Mouse (Mus musculus) heart, embryonic 16.5 days (tissue): Measurements from ENCODE around the gene Rpn2. TPM values are rescaled to one million over a fixed set of nuclear protein-coding genes. Genes with fewer than 3 reads are reported as not detected.

Source experiments
- ATAC-seq: fragments of 200-750 bp; cut with Nextera tagmentation; replicated peaks from 2 replicates; pipeline ENCODE4 v1.8.0; 2017; ENCODE audit warnings: moderate number of reproducible peaks; ENCODE audit not compliant: insufficient read depth, low FRiP score; ENCODE audit errors: extremely low read depth
- H3K27ac ChIP-seq: fragments of 300-500 bp; sonication (generic); 2 replicates; pipeline ENCODE4 v1.5.1; 2014; ENCODE audit warnings: mild to moderate bottlenecking, low read length, control low read depth, moderate library complexity
- H3K27me3 ChIP-seq: fragments of 300-500 bp; sonication (generic); 2 replicates; pipeline ENCODE4 v1.6.1; 2014; ENCODE audit warnings: low read length, mixed read lengths; ENCODE audit not compliant: control insufficient read depth, insufficient read depth
- H3K36me3 ChIP-seq: fragments of 300-500 bp; sonication (generic); 2 replicates; pipeline ENCODE4 v1.6.1; 2014; ENCODE audit not compliant: control insufficient read depth, insufficient read depth
- H3K4me1 ChIP-seq: fragments of 300-500 bp; sonication (generic); 2 replicates; pipeline ENCODE4 v1.6.1; 2014; ENCODE audit warnings: low read length, mixed read lengths; ENCODE audit not compliant: control insufficient read depth, insufficient read depth
- H3K4me2 ChIP-seq: fragments of 300-500 bp; sonication (generic); 2 replicates; pipeline ENCODE4 v1.6.1; 2014; ENCODE audit warnings: low read depth, mild to moderate bottlenecking, control low read depth, low read length
- H3K4me3 ChIP-seq: fragments of 300-500 bp; sonication (generic); 2 replicates; pipeline ENCODE4 v1.5.1; 2014; ENCODE audit warnings: mild to moderate bottlenecking, control low read depth, low read length
- H3K9ac ChIP-seq: fragments of 300-500 bp; sonication (generic); 2 replicates; pipeline ENCODE4 v1.6.1; 2014; ENCODE audit warnings: low read length, control low read depth
- H3K9me3 ChIP-seq: fragments of 300-500 bp; sonication (generic); replicated peaks from 2 replicates; pipeline ENCODE4 v1.6.1; 2016; ENCODE audit warnings: low read length; ENCODE audit not compliant: control insufficient read depth
- WGBS: fragments of 180-500 bp; shearing (Covaris S2); extraction: QIAGEN DNeasy Blood & Tissue Kit; methylation state at CpG from one replicate; pipeline ENCODE4 v1.1.7; 2014; 5-methylcytosine and 5-hydroxymethylcytosine counted together
- polyA plus RNA-seq: library from polyadenylated mRNA; unstranded; fragments of >200 nt; fragmentation: Nextera tagmentation; extraction: Ambion mirVana; gene quantifications from 2 replicates; pipeline ENCODE4 v1.2.1, GENCODE M21; 2015

The Rpn2 gene
- polyA plus RNA-seq, 1 experiment from 2014 or later = 159 TPM

DNA sequence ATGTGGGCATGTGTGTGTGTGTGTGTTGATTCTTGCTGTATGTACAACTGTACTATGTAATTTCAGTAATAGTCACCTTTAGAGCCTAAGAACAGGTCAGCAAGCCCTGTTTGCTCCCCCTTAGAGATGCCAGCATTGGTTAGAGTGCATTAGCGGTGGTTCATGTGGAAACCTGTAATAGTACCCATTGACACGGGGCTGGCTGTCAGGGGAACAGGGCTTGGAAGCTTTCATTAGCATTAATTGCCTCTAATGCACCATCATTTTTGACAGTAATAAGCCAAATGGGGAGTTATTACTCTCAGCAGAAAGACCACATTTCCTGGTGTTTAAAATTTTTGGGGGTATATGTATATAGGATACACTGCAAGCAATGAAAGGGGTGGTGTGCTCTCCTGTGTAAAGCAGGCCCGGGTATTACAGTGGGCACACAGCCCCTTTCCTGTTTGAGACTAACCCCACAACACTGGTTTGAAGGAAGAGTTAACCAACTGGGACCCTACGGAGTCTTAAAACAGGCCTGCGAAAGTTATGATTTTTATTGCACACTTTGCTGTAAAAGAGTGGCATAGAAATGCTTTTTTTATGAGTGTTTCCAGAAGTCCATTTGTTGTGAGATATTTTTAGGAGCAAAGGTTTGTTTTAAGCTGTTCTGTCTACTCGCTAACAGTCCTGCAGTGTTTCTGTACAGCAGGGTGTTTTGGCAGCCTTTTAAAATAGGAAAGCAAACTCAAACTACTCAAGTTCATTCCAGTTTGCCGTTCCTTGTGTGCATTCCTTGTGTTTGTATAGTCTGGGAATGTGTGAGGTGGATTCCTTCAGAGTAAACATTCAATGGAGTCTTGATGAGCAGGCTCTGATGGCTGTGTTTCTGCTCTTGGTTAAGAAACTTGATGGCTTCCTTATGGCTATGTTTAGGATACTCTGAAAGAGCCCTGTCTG is 27.5 kb downstream of the Rpn2 start:
- Histone ChIP-seq H3K9ac (no peak overlapping the region), H3K27me3 (no peaks in the 10 kb centered on the region), H3K36me3 (peaks cover 27% of the 10 kb centered on the region), H3K4me1 (no peaks in the 10 kb centered on the region; the same call in 1 of the 2 replicates), H3K27ac (0 out of 2 replicates have a peak overlapping the region, but pooled peaks have one; percentile 8), H3K4me3 (no peak overlapping the region), H3K4me2 (no peak overlapping the region), H3K9me3 (no peaks in the 10 kb centered on the region)
- ATAC-seq = no peak
- WGBS = 76% methylated on average over 7 of the region's 7 CpGs

DNA sequence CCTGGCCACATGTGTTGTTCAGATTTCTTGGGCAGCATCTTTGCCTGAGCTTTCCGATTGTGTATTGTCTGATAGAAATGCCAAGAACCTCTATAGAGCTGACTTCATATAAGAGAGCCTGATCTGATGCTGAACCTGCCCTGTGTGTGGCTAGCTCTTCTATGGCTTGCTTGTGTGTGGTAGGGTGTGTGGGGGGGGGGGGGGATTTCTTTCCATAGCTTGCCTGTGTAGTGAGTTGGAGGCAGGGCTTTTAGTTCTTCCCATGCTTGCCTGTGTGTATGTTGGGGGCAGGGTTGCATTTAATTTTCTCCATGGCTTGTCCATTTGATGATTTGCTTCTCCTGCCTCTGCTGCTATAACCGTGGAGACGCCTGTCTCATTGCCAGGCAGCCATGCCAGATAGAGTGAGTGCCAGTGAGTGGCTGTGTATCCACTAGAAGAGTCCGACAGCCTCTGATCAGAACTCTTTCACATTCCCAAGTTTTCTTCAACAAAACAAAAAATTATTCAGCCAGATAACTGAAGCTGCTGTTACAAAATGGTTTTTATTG is 29.0 kb downstream of the Rpn2 start:
- Histone ChIP-seq H3K4me3 (no peak overlapping the region), H3K27ac (0 out of 2 replicates have a peak overlapping the region, but pooled peaks have one; percentile 21), H3K9ac (no peak overlapping the region), H3K9me3 (no peaks in the 10 kb centered on the region), H3K4me1 (no peaks in the 10 kb centered on the region; the same call in 1 of the 2 replicates), H3K36me3 (peaks cover 23% of the 10 kb centered on the region), H3K4me2 (no peak overlapping the region), H3K27me3 (no peaks in the 10 kb centered on the region)
- no peak for ATAC-seq
- WGBS = 73% methylated on average over 4 of the region's 4 CpGs

DNA sequence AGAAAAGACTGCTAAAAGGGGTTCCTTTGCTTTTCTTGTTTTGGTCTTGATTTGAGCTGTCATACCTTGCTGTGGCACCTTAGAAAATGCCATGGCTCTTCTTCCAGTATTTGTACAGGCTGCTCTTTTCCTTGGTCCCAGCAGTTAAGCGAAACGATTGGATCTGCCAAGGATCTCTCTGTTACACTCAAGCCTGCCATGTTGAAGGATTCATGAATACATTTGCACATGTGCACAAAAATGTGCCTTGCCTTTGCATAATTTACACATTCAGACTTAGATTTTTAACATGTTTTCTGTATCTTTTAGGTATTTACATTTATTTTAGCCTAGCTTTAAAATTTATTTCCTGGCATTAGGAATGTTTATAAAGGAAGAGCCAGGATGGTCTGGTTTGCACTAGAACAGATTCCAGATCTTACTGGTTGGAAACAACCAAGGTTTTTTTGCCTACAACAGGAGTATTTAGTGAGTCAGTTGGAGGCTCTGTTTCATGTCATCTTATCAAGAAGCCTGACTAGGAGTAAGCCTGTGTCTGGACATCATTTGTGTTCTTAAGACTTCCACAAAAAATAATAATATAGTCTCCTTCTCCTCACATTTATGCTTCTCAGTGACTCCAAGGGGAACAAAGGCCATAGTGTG is 29.6 kb downstream of the Rpn2 start:
- 79% methylated on average over 2 of the region's 2 CpGs for WGBS
- no peak for ATAC-seq
- Histone ChIP-seq H3K4me2 (no peak overlapping the region), H3K9ac (no peak overlapping the region), H3K9me3 (no peaks in the 10 kb centered on the region), H3K4me3 (no peak overlapping the region), H3K4me1 (no peaks in the 10 kb centered on the region; the same call in 1 of the 2 replicates), H3K27ac (0 out of 2 replicates have a peak overlapping the region, but pooled peaks have one; percentile 24), H3K27me3 (no peaks in the 10 kb centered on the region), H3K36me3 (peaks cover 24% of the 10 kb centered on the region)

DNA sequence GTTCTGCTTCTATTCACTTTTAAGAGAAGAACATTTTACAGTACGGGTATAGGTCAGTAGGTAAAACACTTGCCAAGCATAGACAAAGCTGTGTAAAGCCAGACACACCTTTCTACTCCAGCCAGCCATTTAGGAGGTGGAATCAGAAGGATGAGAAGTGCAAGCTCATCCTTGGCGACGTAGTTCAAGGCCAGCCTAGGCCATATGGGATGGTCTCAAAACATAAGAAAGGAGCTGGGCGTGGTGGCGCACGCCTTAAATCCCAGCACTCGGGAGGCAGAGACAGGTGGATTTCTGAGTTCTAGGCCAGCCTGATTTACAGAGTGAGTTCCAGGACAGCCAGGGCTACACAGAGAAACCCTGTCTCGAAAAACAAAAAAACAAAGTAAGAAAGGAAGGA is 30.8 kb downstream of the Rpn2 start:
- WGBS = 95% methylated on average over 8 of the region's 8 CpGs
- Histone ChIP-seq H3K4me2 (no peak overlapping the region), H3K36me3 (peaks cover 31% of the 10 kb centered on the region), H3K9me3 (no peaks in the 10 kb centered on the region), H3K27ac (no peak overlapping the region), H3K4me3 (no peak overlapping the region), H3K9ac (no peak overlapping the region), H3K4me1 (no peaks in the 10 kb centered on the region; the same call in 1 of the 2 replicates), H3K27me3 (no peaks in the 10 kb centered on the region)
- no peak for ATAC-seq

DNA sequence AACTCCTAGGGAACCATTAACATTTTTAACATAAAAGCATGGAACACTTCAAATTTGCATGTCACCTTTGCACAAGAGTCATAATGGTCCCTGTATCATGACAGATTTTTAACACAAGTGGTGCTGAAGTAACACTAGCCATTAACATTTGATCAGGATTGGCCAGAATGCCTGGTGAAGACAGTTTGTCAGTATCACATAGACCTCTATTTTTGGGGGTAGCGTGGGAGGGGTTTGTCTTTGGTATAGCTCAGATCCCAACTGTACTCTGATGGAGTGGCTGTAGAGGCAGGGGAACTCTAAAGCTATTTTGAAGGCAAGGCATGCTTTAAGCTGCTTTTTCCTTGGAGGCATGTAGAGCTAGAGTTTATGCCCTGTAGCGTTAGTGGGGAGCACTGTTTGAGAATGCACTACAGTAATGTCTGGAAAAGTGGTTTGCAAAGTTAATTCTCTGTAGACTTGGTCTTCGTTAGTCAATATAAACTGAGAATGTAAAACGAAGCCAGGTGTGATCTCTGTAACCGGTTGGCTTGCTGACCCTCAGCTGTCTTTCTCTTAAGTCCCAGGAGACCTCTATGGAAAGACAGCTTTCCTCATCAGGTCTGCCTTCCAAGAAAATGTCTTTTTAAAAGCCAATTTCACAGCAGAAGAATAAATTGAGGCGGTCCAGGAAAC is 32.3 kb downstream of the Rpn2 start:
- Histone ChIP-seq H3K9ac (no peak overlapping the region), H3K27ac (peak overlapping the region; percentile 7; the same call in 1 of the 2 replicates), H3K4me3 (no peak overlapping the region), H3K9me3 (no peaks in the 10 kb centered on the region), H3K4me2 (no peak overlapping the region), H3K4me1 (no peaks in the 10 kb centered on the region; the same call in 1 of the 2 replicates), H3K27me3 (no peaks in the 10 kb centered on the region), H3K36me3 (peaks cover 41% of the 10 kb centered on the region)
- 80% methylated on average over 6 of the region's 6 CpGs for WGBS
- ATAC-seq = peak; percentile 52; the same call in 1 of the 2 replicates

DNA sequence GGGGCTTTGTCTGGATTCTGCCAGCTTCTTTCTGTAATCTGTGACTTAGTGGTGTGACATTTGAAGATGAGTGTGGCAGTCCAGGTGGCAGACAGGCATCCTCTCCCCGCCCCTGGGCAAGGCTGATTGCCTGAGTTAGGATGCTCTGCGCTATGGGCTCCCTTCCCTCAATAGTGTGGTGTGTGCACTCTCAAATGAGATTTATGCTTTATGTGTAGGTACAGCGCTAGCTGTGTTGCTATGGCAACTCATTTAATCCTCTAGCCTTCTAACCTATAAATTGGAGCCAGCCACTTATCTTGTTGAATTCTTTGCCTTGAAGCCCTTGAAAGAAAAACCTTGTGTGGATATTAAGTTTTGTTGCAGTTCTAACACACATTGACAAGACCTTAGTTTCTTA is 34.9 kb downstream of the Rpn2 start:
- H3K27ac ChIP-seq = no peak overlapping the region
- H3K4me2 ChIP-seq = no peak overlapping the region
- no peaks in the 10 kb centered on the region; the same call in 1 of the 2 replicates for H3K4me1 ChIP-seq
- 94% methylated on average over 3 of the region's 3 CpGs for WGBS
- no peak overlapping the region for H3K4me3 ChIP-seq
- no peak for ATAC-seq
- H3K27me3 ChIP-seq = no peaks in the 10 kb centered on the region
- no peaks in the 10 kb centered on the region for H3K9me3 ChIP-seq
- H3K9ac ChIP-seq = no peak overlapping the region
- H3K36me3 ChIP-seq = peaks cover 54% of the 10 kb centered on the region

DNA sequence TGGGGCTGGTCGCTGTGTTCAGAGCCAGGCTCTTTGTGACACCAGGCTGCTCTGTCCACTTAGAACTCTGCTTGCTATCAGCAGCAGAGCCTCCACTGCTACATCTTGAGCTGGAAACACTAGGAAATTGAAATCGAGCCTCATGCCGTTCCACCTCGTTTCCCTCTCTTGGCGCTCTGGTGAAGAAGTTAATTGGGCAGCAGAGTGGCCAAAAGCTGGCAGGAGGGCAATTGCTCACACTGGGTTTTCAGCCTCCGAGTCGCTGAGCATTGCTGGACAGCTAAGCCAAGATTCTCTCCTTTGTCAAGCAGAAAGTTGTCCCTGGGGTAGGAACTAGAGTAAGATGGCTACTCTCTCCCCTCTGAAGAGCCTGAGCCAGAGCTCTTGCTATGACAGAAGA is 35.5 kb downstream of the Rpn2 start:
- 90% methylated on average over 7 of the region's 7 CpGs for WGBS
- H3K4me3 ChIP-seq = no peak overlapping the region
- H3K27ac ChIP-seq = no peak overlapping the region
- H3K4me1 ChIP-seq = no peaks in the 10 kb centered on the region; the same call in 1 of the 2 replicates
- H3K27me3 ChIP-seq = no peaks in the 10 kb centered on the region
- peaks cover 54% of the 10 kb centered on the region for H3K36me3 ChIP-seq
- no peak overlapping the region for H3K4me2 ChIP-seq
- H3K9me3 ChIP-seq = no peaks in the 10 kb centered on the region
- no peak overlapping the region for H3K9ac ChIP-seq
- ATAC-seq = no peak

DNA sequence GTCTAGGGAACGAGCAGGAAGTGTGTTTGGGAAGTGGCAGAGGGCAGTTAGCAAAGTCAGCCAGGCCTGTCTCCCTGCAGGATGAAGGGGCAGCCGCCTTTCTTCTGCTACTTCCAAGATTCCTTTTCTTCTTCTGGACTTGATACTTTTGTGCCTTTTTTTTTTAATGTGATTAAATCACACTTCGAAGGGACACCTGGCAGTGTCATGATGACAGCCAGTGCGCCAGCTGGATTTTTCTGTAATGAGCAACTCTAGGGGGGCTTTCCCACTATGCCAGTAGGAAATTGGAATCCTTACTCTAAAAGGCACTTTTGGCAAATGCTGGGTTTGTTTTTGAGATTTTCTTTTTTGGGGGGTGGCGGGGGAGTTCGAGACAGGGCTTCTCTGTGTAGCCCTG is 36.7 kb downstream of the Rpn2 start:
- WGBS = 89% methylated on average over 6 of the region's 6 CpGs
- Histone ChIP-seq H3K4me3 (no peak overlapping the region), H3K36me3 (peaks cover 58% of the 10 kb centered on the region), H3K27me3 (no peaks in the 10 kb centered on the region), H3K4me2 (no peak overlapping the region), H3K4me1 (no peaks in the 10 kb centered on the region; the same call in 1 of the 2 replicates), H3K9me3 (no peaks in the 10 kb centered on the region), H3K27ac (no peak overlapping the region), H3K9ac (no peak overlapping the region)
- no peak for ATAC-seq
